Mouse (Mus musculus): ENCODE data around the gene Myh9. TPM values are rescaled to one million over a fixed set of nuclear protein-coding genes. Genes with fewer than 3 reads are reported as not detected.
"Not testable (repeated sequence)": the region's sequence is repeated elsewhere in the genome, so short reads cannot be mapped to it uniquely, and the experiment has no call there.

The Myh9 gene
- total RNA-seq, 2 experiments from 2014 or later: 80.9 to 86.7 TPM

GRCm38 (mm10) chr15:77844955-77845635 lies 3.1 kb upstream of the Myh9 start:
- DNase-seq (ENCODE audit: low spot score in 2 of 2): no peak

GRCm38 (mm10) chr15:77844048-77844447 lies 2.1 kb upstream of the Myh9 start:
- DNase-seq (ENCODE audit: low spot score in 2 of 2): no peak

- DNase-seq (ENCODE audit: low spot score in 2 of 2): not testable (repeated sequence)
Measured at GRCm38 (mm10) chr15:77843494-77844041, 1.6 kb upstream of the Myh9 start.

DNA sequence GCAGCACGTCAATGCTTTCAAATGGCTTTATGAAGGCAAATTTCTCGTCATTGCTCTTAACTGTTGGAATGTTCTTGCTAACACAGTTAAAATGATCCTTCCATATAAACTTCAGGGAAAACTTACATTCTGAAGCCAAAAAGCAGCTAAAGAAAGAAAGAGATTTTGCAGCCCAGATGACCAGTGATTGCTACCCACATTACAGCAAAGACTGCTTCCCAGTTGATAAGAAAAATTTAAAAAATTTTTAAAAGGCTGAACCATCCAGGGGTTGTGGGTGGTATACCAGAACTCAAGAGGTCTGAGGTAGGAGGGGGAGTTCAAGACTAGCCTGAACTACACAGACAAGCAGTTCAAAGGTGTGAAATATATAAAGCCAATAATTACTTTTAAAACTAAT lies 1.1 kb upstream of the Myh9 start:
- DNase-seq (ENCODE audit: low spot score in 2 of 2): no peak

DNA sequence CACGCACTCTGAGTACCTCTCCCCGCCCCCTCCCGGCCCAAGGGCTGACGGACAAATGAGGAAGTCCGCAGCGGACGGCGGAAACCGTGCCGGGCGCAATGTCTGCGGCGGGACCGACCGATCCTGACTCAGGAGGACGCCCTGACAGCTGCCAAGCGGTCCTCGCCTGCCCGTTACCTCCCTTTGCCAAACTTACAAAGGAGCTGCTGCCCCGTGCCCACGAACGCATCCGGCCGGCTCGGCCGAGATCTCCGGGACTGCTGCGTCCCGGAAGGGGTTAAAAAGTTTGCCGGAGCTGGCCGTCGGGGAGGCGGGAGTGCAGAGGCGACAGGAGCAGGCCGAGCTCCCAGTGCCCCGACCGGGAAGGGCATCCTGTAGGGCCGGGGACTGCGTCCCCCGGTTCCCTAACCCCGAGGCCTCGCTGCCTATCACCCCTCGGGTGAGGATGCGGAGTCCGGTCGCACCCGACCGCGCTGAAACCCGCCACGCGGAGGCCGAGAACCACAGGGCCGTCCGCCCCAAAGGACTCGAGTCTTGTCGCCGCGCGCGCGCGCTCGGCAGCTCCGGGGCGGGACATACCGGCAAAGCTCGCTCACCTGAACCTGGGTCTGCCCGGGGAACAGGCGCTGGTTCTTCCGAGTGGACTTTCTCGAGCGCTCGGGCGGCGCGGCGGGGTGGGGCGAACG lies 471 bp downstream of the Myh9 start:
- peak; percentile 49 to 55 for DNase-seq (ENCODE audit: low spot score in 2 of 2)

DNA sequence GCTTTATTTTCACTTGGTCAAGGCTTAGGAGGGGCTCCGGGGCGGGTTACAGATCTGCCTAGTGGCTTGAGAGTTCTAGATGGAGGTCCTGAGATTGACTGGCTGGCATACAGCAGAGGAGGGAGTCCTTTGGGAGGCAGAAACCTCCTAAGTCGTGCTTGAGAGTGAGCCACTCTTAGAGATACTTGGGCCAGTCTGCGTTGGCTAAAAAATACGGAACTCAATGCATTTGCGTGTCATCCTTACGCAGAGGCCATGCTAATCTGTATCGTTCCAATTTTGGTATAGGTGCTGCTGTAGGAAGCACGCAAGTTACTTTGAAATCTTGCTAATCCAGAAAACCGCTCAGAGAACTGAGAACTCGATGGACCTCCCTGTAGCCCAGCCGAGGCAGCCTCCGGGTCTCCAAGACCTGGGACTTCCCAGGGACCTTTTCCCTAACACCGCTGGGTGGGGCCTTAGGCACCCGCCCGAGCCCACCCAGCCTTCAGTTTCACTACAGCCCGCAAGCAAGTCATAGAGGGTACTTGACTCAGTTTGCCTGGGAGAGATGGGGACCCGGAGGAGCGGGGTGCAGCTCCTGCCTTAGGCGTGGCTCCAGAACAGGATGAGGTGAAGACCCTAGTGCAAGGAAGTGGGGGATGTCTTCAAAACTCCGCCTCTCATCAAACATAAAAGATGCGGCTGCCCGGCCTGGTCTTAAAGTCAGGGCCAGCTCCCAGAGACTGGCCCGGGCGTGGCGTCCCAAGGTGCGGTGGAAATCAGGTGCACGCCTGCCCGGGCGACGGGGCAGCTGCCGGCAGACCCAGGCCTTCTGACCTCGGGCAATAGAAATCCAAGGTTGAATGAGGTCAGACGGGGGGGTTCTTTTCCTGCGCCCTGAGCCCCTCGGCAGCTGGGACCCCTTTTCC lies 1.3 kb downstream of the Myh9 start:
- no peak for DNase-seq (ENCODE audit: low spot score in 2 of 2)

DNA sequence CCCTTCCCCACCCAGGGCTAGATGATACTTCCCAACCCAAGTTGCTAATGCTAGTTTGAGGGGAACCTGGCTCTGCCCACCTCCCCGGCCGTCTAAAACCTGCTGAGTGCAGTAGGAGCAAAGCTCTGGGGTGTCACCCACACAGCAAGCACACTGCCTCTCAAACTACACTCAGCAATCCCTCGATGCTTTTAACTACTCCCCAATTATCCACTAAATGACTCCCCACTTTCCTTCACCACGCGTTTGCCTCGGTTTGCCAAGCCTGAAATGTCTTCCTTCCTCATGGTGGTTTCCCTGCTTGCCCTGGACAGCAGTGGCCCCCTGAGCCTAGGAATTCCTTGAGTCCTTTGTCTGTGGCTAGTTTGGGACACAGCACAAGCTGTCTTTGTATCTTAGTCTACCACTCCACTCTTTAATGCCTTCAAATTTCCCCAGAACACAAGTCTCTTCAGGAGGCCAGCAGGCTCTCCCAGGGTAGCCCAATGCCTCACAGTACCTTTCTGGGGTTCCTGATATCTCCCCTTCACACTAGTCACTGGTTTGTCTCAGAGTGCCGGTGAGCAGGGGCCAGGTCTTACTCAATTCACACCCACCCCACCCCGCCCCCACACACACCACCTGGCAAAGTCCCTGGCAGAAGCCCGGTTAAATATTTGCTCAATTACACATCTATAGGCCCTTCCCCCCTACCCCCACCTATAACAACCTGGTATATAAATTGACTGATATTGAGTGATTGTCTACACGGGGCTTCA lies 2.3 kb downstream of the Myh9 start:
- DNase-seq (ENCODE audit: low spot score in 2 of 2): no peak

DNA sequence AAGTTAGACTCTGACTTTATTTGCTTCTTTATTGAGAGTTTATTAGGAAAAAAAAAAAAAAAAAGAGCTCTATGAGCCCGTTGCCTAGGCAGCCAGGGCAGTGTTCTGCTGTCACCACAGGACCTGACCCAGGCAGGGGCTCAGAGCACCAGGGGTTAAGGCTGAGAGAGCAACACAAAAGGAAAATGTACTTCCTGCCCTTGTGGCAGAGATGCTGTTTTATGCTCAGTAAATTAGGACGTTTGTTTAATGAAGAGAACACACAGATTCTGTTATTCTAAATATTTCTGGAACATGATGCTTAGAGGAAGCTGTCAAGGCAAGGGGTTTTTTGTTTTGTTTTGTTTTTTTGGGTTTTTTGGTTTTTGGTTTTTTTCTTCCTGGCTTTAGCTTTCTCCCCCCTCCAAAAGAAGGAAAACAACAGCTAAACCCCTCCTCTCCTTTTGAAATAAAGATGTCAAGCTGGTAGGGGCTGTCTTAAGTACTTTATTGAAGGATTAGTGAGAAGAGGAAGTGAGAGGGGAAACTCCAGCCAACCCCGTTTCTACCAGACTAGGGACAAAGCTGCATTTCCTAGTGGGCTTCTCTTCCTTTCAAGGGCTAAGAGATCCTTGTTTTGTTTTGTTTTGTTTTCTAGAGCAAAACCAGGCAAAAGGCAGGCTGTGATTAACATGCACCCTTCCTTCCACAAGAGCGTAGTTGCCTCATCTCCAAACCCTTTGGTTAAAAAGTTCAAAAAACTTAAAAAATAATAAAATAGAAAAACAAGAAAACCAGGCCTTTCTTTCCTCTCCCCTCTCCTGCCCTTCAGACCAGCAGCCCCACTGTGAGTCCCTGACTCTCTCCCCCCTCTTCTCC lies 3.2 kb downstream of the Myh9 start:
- no peak for DNase-seq (ENCODE audit: low spot score in 2 of 2)

- DNase-seq (ENCODE audit: low spot score in 2 of 2): no peak
Measured at GRCm38 (mm10) chr15:77837444-77838117, 4.4 kb downstream of the Myh9 start.

DNA sequence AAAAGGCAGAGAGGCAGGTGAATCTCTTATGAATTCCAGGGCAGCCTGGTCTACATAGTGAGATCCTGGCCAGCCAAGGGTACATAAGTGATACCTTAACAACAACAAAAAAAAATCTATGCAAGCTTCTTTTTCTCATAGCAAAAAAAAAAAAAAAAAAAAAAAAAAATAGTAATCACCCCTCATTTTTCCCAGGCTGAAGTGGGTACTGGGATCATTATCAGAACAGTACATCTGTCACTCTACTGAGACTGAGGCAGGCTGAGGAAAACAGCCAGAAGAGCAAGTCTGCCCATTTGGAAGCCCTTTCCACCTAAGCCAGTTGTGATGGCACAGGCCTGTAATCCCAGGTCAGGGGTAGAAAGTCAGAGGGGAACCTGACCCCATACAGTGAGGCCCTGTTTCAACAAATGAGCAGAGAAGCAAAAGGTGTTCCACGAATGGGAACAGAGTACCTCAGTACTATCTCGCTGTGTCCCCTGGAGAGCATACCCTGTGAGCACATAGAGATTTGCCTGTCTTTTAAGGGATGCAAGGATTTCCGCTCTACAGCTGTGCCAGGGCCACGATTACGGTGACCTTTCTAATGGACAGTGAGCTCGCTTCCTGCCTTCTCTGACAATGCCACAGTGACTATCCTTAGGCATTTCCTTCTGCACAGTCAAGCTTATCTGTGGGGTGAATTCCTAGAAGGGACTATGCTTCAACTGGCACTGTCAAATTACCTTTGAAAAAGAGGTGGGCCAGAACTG lies 5.1 kb downstream of the Myh9 start:
- DNase-seq (ENCODE audit: low spot score in 2 of 2): no peak

DNA sequence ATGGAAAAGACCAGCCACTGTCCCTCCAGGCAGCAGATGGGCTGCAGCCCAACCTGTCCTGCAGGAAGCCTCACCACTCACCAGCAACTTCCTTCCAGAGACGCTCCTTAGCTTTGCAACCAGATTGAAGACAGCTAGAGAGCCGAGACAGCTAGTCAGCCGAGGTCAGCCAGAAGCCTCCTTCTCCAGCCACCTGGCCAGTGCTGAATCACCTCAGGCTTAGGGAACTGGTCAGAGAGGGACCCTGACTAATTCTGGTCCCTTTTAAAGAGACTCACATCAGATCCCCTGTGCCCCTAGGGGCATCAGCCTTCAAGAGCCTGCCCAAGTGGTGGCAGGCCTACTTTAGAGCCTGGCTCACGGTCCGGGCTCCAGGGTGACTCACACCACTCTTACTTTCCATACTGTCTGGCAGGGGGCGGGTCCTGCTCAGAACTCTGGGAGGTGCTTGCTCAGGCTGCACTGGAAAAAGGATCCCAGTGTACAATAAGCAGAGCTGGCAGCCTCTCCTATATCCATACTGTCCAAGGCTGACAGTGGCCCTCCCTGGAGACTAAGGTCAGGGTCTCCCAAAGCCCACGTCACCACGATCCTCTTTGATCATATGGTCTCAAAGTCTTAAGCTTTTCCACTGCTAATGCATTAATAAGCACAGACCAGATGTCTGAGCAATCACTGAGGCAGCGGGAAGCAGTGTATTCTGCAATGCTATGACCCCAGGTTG lies 5.9 kb downstream of the Myh9 start:
- DNase-seq (ENCODE audit: low spot score in 2 of 2): no peak

DNA sequence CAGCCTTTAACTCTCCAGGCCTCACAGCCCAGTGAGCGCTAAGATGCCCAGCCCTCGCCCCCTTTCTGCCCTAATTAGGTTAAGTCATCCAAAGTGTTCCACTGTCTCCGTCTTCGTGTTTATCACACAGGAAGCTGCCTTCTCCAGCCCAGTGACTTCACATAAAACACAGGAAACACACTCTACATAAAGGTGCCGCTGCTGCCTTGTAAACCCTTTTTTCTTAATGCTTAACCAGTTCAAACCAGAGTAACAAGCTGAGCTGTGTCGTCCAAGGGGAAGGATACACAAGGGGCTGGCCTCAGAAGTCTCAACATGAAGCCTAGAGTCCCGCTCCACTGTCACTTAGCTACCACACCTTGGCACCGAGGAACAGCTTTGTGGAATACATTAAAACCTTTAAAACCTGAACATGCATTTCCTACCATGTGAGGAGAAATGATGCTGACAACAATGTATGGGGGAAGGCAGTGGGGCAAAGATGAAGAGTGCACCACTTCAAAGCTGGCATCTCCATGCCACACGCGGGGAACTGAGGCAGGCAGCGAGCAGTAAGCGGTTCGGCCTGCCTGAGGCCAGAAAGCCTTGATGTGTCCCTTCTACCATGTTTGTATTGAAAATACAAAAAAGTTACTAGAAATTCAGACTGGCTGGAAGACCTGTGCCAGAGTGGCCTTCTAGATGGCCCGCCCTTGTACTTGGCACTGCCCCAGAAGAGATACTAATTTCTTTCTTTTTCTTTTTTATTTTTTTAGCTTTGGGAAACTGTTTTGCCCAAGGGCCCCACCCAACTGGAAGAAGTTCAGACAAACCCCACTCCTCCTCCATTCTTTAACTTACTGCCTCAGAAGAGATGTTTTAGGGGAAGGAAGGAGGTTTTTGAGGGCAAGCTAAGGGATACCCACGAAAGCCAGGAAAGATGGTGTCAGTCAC lies 7.4 kb downstream of the Myh9 start:
- no peak for DNase-seq (ENCODE audit: low spot score in 2 of 2)

- no peak for DNase-seq (ENCODE audit: low spot score in 2 of 2)
Measured at GRCm38 (mm10) chr15:77833731-77834130, 8.2 kb downstream of the Myh9 start.

DNA sequence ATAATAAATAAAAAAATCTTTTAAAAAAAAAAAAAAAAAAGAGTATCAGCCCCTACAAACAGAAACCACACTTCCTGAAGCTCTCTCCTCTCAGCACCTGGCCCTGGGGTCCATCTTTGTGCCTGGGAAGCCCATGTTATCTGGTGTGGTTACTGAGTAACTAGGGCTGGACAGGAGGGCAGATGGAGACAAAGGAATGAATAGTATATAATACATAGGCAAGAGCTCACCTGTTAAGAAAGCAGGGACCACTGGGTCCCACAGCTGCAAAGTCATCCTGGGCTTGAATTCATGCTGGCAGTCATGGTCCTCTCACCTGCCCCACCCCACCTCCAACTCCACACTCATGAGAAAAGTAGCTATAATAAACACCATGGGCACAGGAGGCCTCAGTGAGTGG lies 8.9 kb downstream of the Myh9 start:
- DNase-seq (ENCODE audit: low spot score in 2 of 2): no peak

GRCm38 (mm10) chr15:77832458-77832904 lies 9.5 kb downstream of the Myh9 start:
- DNase-seq (ENCODE audit: low spot score in 2 of 2): no peak

DNA sequence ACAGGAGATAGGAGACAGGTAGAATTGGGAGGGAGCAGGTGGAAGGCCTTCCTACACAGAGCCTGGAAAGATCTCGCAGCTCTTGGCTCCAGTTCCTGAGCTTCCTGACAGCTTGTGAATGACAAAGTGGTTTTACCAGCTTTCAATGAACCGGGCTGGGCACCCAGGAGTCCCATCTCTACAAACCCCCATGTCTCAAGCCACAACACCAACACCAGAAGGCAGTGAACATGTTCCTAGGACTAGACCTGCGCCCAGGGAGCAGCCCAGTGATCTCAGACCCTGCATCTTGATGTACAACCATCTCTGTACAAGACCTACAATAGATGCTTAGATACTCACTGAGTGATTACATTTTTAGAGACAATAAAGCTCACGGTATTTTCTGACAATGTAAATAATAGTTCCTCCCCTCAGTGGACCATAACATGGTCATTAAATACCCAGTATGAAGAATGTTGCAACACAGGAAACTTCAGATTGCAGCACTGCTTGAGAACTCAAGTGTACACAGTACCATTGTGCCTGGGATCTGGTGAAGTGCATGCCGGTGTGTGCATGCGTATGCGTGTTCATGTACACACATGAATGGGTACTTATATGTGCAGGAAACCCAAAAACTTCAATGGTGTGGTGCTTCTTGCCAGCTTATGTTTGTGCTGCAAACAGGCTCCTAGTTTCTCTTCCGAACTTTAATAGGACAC lies 10.1 kb downstream of the Myh9 start:
- DNase-seq (ENCODE audit: low spot score in 2 of 2): no peak
